Mouse (Mus musculus): ENCODE results near the gene Nxpe3. TPM values are rescaled to one million over a fixed set of nuclear protein-coding genes. Genes with fewer than 3 reads are reported as not detected.

Nxpe3 gene
- polyA plus RNA-seq (2011; ENCODE audit: insufficient read depth, insufficient read length, low replicate concordance, missing spikeins): 2.1 and 3.2 TPM in 2 replicates

- peaks cover 5% of the 10 kb centered on the region for H3K4me1 ChIP-seq (ENCODE audit: control insufficient read depth, insufficient read depth, low read length)
- H3K27ac ChIP-seq (ENCODE audit: control insufficient read depth, insufficient read depth, low read depth, low read length, poor library complexity): peak within 1 kb of the TSS; percentile 89
- WGBS: under 1% methylated on average over 70 of the region's 74 CpGs
- TF ChIP-seq CTCF (IDR thresholded peaks at IDR 0.05; ENCODE audit: control insufficient read depth, insufficient read depth, low read length): peak; percentile 23; the same call in 1 of the 2 replicates
- peak; percentile 56 for TF ChIP-seq POLR2A (IDR thresholded peaks at IDR 0.05; ENCODE audit: borderline replicate concordance, control insufficient read depth, low read depth, low read length)
- H3K4me3 ChIP-seq (replicated peaks; ENCODE audit: control insufficient read depth, low read depth, low read length): peak within 1 kb of the TSS; percentile 74
Observed at GRCm38 (mm10) chr16:55894893-55895650, at the start of gene Nxpe3. TSS of gene Nxpe3 (minus strand) at chr16:55895285.

- no peaks in the 10 kb centered on the region for H3K4me1 ChIP-seq (ENCODE audit: control insufficient read depth, insufficient read depth, low read length)
- H3K27ac ChIP-seq (ENCODE audit: control insufficient read depth, insufficient read depth, low read depth, low read length, poor library complexity): no peak overlapping the region
- 87% methylated on average over 4 of the region's 4 CpGs for WGBS
- TF ChIP-seq CTCF (IDR thresholded peaks at IDR 0.05; ENCODE audit: control insufficient read depth, insufficient read depth, low read length) (no peak), POLR2A (IDR thresholded peaks at IDR 0.05; ENCODE audit: borderline replicate concordance, control insufficient read depth, low read depth, low read length) (no peak)
- H3K4me3 ChIP-seq (replicated peaks; ENCODE audit: control insufficient read depth, low read depth, low read length): no peak overlapping the region
Observed at GRCm38 (mm10) chr16:55940781-55941180, 45.7 kb upstream of the Nxpe3 start.

- no peak overlapping the region for H3K27ac ChIP-seq (ENCODE audit: control insufficient read depth, insufficient read depth, low read depth, low read length, poor library complexity)
Observed at GRCm38 (mm10) chr16:55939703-55940102, 44.6 kb upstream of the Nxpe3 start.

GRCm38 (mm10) chr16:55938761-55939160 lies 43.7 kb upstream of the Nxpe3 start:
- 78% methylated on average over 4 of the region's 4 CpGs for WGBS
- Histone ChIP-seq H3K4me1 (ENCODE audit: control insufficient read depth, insufficient read depth, low read length) (no peaks in the 10 kb centered on the region), H3K27ac (ENCODE audit: control insufficient read depth, insufficient read depth, low read depth, low read length, poor library complexity) (no peak overlapping the region), H3K4me3 (replicated peaks; ENCODE audit: control insufficient read depth, low read depth, low read length) (no peak overlapping the region)
- no peak for TF ChIP-seq CTCF (IDR thresholded peaks at IDR 0.05; ENCODE audit: control insufficient read depth, insufficient read depth, low read length)
- no peak for TF ChIP-seq POLR2A (IDR thresholded peaks at IDR 0.05; ENCODE audit: borderline replicate concordance, control insufficient read depth, low read depth, low read length)

More at GRCm38 (mm10) chr16:55939703-55940102, 44.6 kb upstream of the Nxpe3 start:
- 84% methylated on average over 6 of the region's 6 CpGs for WGBS
- TF ChIP-seq CTCF (IDR thresholded peaks at IDR 0.05; ENCODE audit: control insufficient read depth, insufficient read depth, low read length): no peak
- Histone ChIP-seq H3K4me1 (ENCODE audit: control insufficient read depth, insufficient read depth, low read length) (no peaks in the 10 kb centered on the region), H3K4me3 (replicated peaks; ENCODE audit: control insufficient read depth, low read depth, low read length) (no peak overlapping the region)

- no peak for TF ChIP-seq CTCF (IDR thresholded peaks at IDR 0.05; ENCODE audit: control insufficient read depth, insufficient read depth, low read length)
- peak; percentile 58; the same call in 1 of the 2 replicates for TF ChIP-seq POLR2A (IDR thresholded peaks at IDR 0.05; ENCODE audit: borderline replicate concordance, control insufficient read depth, low read depth, low read length)
- peak within 1 kb of the TSS; percentile 57 for H3K27ac ChIP-seq (ENCODE audit: control insufficient read depth, insufficient read depth, low read depth, low read length, poor library complexity)
Observed at GRCm38 (mm10) chr16:55934453-55935037, 39.5 kb upstream of the Nxpe3 start, which contains the start of gene Cep97. TSS of gene Cep97 (minus strand) at chr16:55934855.

GRCm38 (mm10) chr16:55933681-55934343 lies 38.7 kb upstream of the Nxpe3 start:
- Histone ChIP-seq H3K27ac (ENCODE audit: control insufficient read depth, insufficient read depth, low read depth, low read length, poor library complexity) (peak overlapping the region; percentile 57), H3K4me1 (ENCODE audit: control insufficient read depth, insufficient read depth, low read length) (no peaks in the 10 kb centered on the region), H3K4me3 (replicated peaks; ENCODE audit: control insufficient read depth, low read depth, low read length) (peak overlapping the region; percentile 93)
- WGBS: under 1% methylated on average over 32 of the region's 32 CpGs
- no peak for TF ChIP-seq POLR2A (IDR thresholded peaks at IDR 0.05; ENCODE audit: borderline replicate concordance, control insufficient read depth, low read depth, low read length)
- no peak for TF ChIP-seq CTCF (IDR thresholded peaks at IDR 0.05; ENCODE audit: control insufficient read depth, insufficient read depth, low read length)

More at GRCm38 (mm10) chr16:55934453-55935037, 39.5 kb upstream of the Nxpe3 start, which contains the start of gene Cep97:
- Histone ChIP-seq H3K4me3 (replicated peaks; ENCODE audit: control insufficient read depth, low read depth, low read length) (peak within 1 kb of the TSS; percentile 93), H3K4me1 (ENCODE audit: control insufficient read depth, insufficient read depth, low read length) (no peaks in the 10 kb centered on the region)
- WGBS: under 1% methylated on average over 24 of the region's 24 CpGs

GRCm38 (mm10) chr16:55924010-55924409 lies 28.9 kb upstream of the Nxpe3 start:
- WGBS: 69% methylated on average over 4 of the region's 4 CpGs
- no peak overlapping the region for H3K27ac ChIP-seq (ENCODE audit: control insufficient read depth, insufficient read depth, low read depth, low read length, poor library complexity)

GRCm38 (mm10) chr16:55922079-55922478 lies 27.0 kb upstream of the Nxpe3 start:
- TF ChIP-seq CTCF (IDR thresholded peaks at IDR 0.05; ENCODE audit: control insufficient read depth, insufficient read depth, low read length) (no peak), POLR2A (IDR thresholded peaks at IDR 0.05; ENCODE audit: borderline replicate concordance, control insufficient read depth, low read depth, low read length) (no peak)

More at GRCm38 (mm10) chr16:55924010-55924409, 28.9 kb upstream of the Nxpe3 start:
- Histone ChIP-seq H3K4me3 (replicated peaks; ENCODE audit: control insufficient read depth, low read depth, low read length) (no peak overlapping the region), H3K4me1 (ENCODE audit: control insufficient read depth, insufficient read depth, low read length) (peaks cover 1% of the 10 kb centered on the region; the same call in 1 of the 2 replicates)
- TF ChIP-seq POLR2A (IDR thresholded peaks at IDR 0.05; ENCODE audit: borderline replicate concordance, control insufficient read depth, low read depth, low read length) (no peak), CTCF (IDR thresholded peaks at IDR 0.05; ENCODE audit: control insufficient read depth, insufficient read depth, low read length) (no peak)

More at GRCm38 (mm10) chr16:55922079-55922478, 27.0 kb upstream of the Nxpe3 start:
- Histone ChIP-seq H3K4me1 (ENCODE audit: control insufficient read depth, insufficient read depth, low read length) (peaks cover 1% of the 10 kb centered on the region; the same call in 1 of the 2 replicates), H3K4me3 (replicated peaks; ENCODE audit: control insufficient read depth, low read depth, low read length) (no peak overlapping the region), H3K27ac (ENCODE audit: control insufficient read depth, insufficient read depth, low read depth, low read length, poor library complexity) (no peak overlapping the region)
- WGBS: 86% methylated on average over 10 of the region's 10 CpGs

Measured in bone marrow, adult 2 months (tissue).